Mouse (Mus musculus) stomach, embryonic 16.5 days (tissue): ENCODE measurements around the gene 1110004F10Rik. TPM values are rescaled to one million over a fixed set of nuclear protein-coding genes. Genes with fewer than 3 reads are reported as not detected.

ENCODE experiments used
- ATAC-seq: fragments of 200-750 bp; cut with Nextera tagmentation; 2 replicates; pipeline ENCODE4 v1.8.0; 2017; ENCODE audit warnings: moderate number of reproducible peaks, moderate TSS enrichment; ENCODE audit not compliant: insufficient read depth, low FRiP score
- H3K27ac ChIP-seq: fragments of 300-500 bp; sonication (generic); 2 replicates; pipeline ENCODE4 v1.5.1; 2014; ENCODE audit warnings: low read length
- H3K27me3 ChIP-seq: fragments of 300-500 bp; sonication (generic); 2 replicates; pipeline ENCODE4 v1.6.1; 2014; ENCODE audit warnings: low read length, control low read depth, mixed read lengths; ENCODE audit not compliant: control insufficient read depth, insufficient read depth
- H3K36me3 ChIP-seq: fragments of 300-500 bp; sonication (generic); 2 replicates; pipeline ENCODE4 v1.6.1; 2014; ENCODE audit warnings: low read length; ENCODE audit not compliant: control insufficient read depth, insufficient read depth
- H3K4me1 ChIP-seq: fragments of 300-500 bp; sonication (generic); 2 replicates; pipeline ENCODE4 v1.6.1; 2014; ENCODE audit warnings: low read length, control low read depth, mixed read lengths; ENCODE audit not compliant: control insufficient read depth, insufficient read depth
- H3K4me2 ChIP-seq: fragments of 300-500 bp; sonication (generic); 2 replicates; pipeline ENCODE4 v1.6.1; 2014; ENCODE audit warnings: low read depth, low read length, mixed read lengths
- H3K4me3 ChIP-seq: fragments of 300-500 bp; sonication (generic); replicated peaks from 2 replicates; pipeline ENCODE4 v1.5.1; 2014; ENCODE audit warnings: mild to moderate bottlenecking, low read length
- H3K9ac ChIP-seq: fragments of 300-500 bp; sonication (generic); 2 replicates; pipeline ENCODE4 v1.6.1; 2014; ENCODE audit warnings: low read length
- H3K9me3 ChIP-seq: fragments of 300-500 bp; sonication (generic); replicated peaks from 2 replicates; pipeline ENCODE4 v1.6.1; 2016; ENCODE audit warnings: low read length, control low read depth; ENCODE audit not compliant: control insufficient read depth
- WGBS: fragments of 180-500 bp; shearing (Covaris S2); extraction: QIAGEN DNeasy Blood & Tissue Kit; methylation state at CpG from one replicate; pipeline ENCODE4 v1.1.7; 2014; 5-methylcytosine and 5-hydroxymethylcytosine counted together
- polyA plus RNA-seq: library from polyadenylated mRNA; unstranded; fragments of >200 nt; fragmentation: Nextera tagmentation; extraction: Ambion mirVana; gene quantifications from 2 replicates; pipeline ENCODE4 v1.2.1, GENCODE M21; 2015

1110004F10Rik gene
- 221 and 222 TPM in 2 replicates for polyA plus RNA-seq

- Histone ChIP-seq H3K4me3 (peak within 1 kb of the TSS; percentile 54), H3K4me2 (peak within 1 kb of the TSS; percentile 100), H3K27ac (no peak within 1 kb of the TSS), H3K9ac (peak within 1 kb of the TSS; percentile 51), H3K36me3 (no peaks in the 10 kb centered on the region), H3K4me1 (peaks cover 10% of the 10 kb centered on the region; the same call in 1 of the 2 replicates), H3K27me3 (peaks cover 33% of the 10 kb centered on the region), H3K9me3 (no peaks in the 10 kb centered on the region)
- peak; percentile 18; the same call in 1 of the 2 replicates for ATAC-seq
- WGBS, result 2% methylated on average over 11 of the region's 11 CpGs
Observed at GRCm38 (mm10) chr7:116039196-116039537, at the start of gene 1110004F10Rik. 1110004F10Rik (plus strand) TSS chr7:116039397.

DNA sequence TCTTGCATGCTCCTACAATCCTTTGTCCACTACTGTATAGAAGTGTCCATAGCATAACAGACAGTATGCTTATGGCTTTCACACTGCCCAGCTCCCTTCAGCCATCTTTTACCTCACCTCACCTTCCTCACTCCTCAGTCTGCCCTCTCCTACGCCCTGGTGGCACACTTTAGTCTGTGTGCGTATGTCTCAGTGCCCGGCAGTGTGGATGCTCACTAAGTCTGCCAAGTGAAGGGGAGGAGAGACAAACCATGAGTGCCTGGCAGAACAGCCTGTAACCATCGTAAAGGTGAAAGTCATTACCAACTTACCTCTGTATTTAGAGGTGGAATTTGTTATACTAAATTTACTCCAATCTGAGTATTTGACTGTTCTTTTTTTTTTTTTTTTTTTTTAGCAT is 36.5 kb upstream of the 1110004F10Rik start:
- Histone ChIP-seq H3K27me3 (no peaks in the 10 kb centered on the region), H3K4me3 (no peak overlapping the region), H3K4me2 (no peak overlapping the region), H3K9ac (no peak overlapping the region), H3K27ac (no peak overlapping the region), H3K9me3 (no peaks in the 10 kb centered on the region), H3K4me1 (no peaks in the 10 kb centered on the region), H3K36me3 (no peaks in the 10 kb centered on the region)
- WGBS, result 90% methylated on average over 4 of the region's 4 CpGs
- ATAC-seq, result no peak

DNA sequence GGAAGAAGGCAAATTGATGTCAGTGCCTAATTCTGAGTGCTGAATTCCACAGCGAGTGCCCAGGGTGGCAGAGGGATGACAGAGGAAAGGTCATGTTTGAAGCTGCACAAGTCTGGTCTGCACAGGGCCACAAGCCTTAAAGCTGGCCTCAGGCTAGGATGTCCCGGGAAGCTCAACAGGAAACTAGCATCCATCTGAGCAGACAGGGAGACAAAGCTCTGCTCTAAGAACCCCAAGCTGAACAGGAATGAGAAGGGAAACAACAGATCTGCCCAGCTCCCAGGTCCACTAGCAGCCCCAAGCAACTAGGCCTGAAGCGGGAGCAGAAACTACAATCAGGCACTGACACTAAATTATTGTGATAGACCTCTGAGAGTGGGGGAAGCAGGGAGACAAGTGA is 9.2 kb upstream of the 1110004F10Rik start:
- no peaks in the 10 kb centered on the region for H3K9me3 ChIP-seq
- H3K27me3 ChIP-seq, result peaks cover 6% of the 10 kb centered on the region
- no peak overlapping the region for H3K9ac ChIP-seq
- no peak overlapping the region for H3K4me3 ChIP-seq
- no peak for ATAC-seq
- H3K4me1 ChIP-seq, result peaks cover 12% of the 10 kb centered on the region
- 74% methylated on average over 3 of the region's 3 CpGs for WGBS
- H3K27ac ChIP-seq, result no peak overlapping the region
- H3K36me3 ChIP-seq, result no peaks in the 10 kb centered on the region
- no peak overlapping the region; the same call in none of the 2 replicates for H3K4me2 ChIP-seq

DNA sequence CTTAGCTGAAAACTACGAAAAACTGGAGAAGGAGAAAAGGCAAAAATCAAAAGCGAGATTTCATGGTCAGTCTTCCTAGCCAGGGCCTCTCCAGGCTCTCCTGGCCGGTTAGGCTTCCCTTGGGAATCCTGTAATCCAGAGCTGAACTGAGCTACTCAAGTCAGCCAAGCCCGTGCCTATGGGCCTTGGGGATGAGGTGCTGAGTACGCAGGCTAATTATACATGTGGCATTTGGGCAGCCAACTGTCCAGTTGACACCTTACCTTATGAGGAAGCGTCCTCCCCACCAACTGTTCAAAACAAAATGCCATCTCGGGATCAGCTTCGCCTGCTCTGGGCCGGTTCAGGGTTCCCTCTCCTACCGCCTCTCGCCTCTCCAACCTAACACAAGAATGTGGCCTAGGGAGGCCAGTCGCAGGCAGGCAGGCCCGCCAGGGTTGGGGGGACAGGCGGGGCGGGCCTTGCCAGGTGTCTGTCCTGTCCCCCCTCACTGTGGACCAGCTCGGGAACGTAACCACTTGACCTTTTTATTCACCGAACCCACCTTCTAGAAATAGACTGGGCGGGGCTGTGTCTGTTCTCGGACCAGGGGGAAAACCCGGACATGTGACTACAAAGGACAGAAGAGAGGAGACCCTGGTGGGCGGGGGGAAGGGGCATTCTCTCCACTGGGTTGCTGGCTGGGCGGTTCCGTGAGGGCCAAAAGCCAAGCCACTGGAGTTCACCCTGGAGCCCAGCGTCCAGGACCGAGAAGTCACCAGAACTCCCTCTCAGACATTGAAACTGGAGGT is 8.4 kb upstream of the 1110004F10Rik start:
- ATAC-seq, result no peak
- H3K27ac ChIP-seq, result peak overlapping the region; percentile 85
- H3K4me1 ChIP-seq, result peaks cover 12% of the 10 kb centered on the region
- H3K9me3 ChIP-seq, result no peaks in the 10 kb centered on the region
- peak overlapping the region; percentile 87 for H3K9ac ChIP-seq
- 38% methylated on average over 26 of the region's 26 CpGs for WGBS
- peak overlapping the region; percentile 63 for H3K4me3 ChIP-seq
- peaks cover 14% of the 10 kb centered on the region for H3K27me3 ChIP-seq
- peak overlapping the region; percentile 98 for H3K4me2 ChIP-seq
- no peaks in the 10 kb centered on the region for H3K36me3 ChIP-seq

DNA sequence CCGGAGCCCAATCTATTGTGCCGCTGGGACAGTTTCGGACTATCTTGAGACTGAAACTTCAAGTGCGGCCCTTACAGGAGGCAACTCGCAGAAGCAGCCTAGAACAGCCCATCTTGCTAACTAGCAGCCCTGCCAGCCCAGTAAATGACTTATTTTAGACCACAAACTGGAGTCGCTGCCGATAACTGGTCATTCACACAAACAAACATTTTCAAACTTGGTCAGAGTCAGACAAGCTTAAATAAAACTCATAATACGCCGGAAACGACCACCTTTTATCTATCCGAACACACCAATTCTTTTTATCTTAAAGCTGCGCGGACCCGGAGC is 7.8 kb upstream of the 1110004F10Rik start:
- WGBS, result 2% methylated on average over 14 of the region's 14 CpGs
- peak overlapping the region; percentile 87 for H3K9ac ChIP-seq
- no peaks in the 10 kb centered on the region for H3K9me3 ChIP-seq
- peak overlapping the region; percentile 63 for H3K4me3 ChIP-seq
- no peaks in the 10 kb centered on the region for H3K36me3 ChIP-seq
- peaks cover 12% of the 10 kb centered on the region for H3K4me1 ChIP-seq
- H3K27ac ChIP-seq, result peak overlapping the region; percentile 85
- no peak for ATAC-seq
- peaks cover 19% of the 10 kb centered on the region for H3K27me3 ChIP-seq
- H3K4me2 ChIP-seq, result peak overlapping the region; percentile 98

DNA sequence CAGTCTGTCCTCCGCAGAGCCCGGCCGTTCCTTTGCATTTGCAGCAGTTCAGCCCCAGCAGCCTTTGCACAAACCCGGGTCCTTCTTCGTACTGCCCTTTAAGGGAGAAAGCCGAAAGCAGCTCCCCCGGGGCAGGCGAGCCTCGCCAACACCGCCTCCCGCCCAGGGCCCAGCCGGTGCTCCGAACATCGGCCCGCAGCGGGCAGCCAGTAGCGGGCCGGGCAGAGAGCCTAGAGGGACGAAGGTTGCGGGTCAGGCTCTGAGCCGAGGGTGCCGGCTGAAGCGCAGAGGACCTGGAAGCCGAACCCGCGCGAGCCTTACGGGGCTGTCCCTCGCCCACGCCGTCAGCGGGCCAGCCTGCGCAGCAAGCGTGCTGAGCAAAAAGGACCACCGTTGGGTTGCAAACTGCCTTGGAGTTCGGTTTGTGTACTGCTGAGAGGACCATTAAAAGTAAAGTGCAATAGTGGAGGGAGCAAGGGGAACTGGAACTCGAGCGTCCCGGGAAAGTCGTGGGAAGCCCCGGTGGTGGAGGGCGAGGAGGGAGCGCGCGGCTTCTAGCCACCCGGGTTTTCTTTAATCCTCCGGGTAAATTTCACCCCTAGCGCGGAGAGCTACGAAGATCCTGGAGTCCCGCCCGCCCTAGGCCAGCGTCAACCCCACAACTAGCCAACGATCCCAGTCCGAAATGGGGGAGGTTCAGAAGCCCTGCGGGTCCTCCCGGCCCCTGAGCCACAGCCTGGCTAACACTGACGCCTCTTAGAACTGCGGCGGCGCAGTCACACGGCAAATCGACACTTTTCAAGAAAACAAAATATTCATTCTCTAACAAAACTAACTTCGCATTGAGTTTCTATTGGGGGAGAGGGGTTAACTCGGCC is 7.2 kb upstream of the 1110004F10Rik start:
- peaks cover 25% of the 10 kb centered on the region for H3K27me3 ChIP-seq
- under 1% methylated on average over 65 of the region's 65 CpGs for WGBS
- H3K4me1 ChIP-seq, result peaks cover 12% of the 10 kb centered on the region
- H3K9me3 ChIP-seq, result no peaks in the 10 kb centered on the region
- peak; percentile 68 for ATAC-seq
- H3K4me2 ChIP-seq, result peak overlapping the region; percentile 98
- peak overlapping the region; percentile 63 for H3K4me3 ChIP-seq
- peak overlapping the region; percentile 87 for H3K9ac ChIP-seq
- no peaks in the 10 kb centered on the region for H3K36me3 ChIP-seq
- H3K27ac ChIP-seq, result peak overlapping the region; percentile 85

- ATAC-seq, result 0 out of 2 replicates have a peak, but pooled peaks have one; percentile 21
- under 1% methylated on average over 11 of the region's 11 CpGs for WGBS
- peak overlapping the region; percentile 63 for H3K4me3 ChIP-seq
- H3K27ac ChIP-seq, result peak overlapping the region; percentile 85
- H3K4me2 ChIP-seq, result peak overlapping the region; percentile 98
- H3K4me1 ChIP-seq, result peaks cover 12% of the 10 kb centered on the region
- H3K36me3 ChIP-seq, result no peaks in the 10 kb centered on the region
- no peaks in the 10 kb centered on the region for H3K9me3 ChIP-seq
- H3K9ac ChIP-seq, result peak overlapping the region; percentile 87
- peaks cover 30% of the 10 kb centered on the region for H3K27me3 ChIP-seq
Observed at GRCm38 (mm10) chr7:116032596-116033307, 6.4 kb upstream of the 1110004F10Rik start.

DNA sequence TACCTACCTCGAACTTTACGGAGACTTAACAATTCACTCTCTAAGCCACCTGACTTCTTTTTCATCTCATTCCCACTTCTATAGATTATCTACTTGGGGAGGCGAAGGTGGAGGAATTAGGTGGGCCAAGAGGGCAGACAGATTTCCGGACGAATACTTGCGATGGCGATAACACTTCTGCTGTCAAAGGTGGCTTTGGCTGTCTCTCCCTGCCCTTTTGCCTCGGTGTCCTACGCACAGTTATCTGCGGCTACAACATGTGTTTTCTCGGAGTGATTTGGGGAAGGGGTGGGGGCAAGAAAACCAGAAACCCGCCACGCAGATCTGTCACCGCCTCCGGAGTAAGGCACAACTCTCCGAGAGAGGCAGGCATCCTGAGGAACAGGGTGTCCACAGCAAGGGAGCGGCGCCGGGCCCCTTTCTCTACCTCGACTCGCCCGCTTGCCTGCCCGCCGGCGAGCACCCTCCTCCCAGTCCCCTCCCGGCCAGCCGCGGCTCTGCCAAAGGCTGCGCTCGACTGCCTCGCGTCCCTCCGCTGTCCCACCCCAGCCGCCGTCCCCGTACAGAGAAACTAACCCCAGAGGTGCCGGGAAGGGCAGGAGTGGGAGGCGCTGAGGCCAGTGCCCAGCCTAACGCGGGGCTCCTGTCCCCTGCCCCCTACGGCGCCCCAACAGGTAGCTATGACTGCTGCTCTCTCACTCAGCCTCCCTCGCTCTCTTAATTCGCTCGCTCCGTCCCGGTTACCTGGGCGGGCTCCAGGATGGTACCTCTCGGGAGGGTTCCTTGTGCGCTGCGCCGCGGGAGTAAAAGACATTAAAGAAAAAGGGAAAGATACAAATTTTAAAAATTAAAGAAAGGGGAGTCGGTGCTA is 5.6 kb upstream of the 1110004F10Rik start:
- no peaks in the 10 kb centered on the region for H3K36me3 ChIP-seq

More for the DNA sequence above, 5.6 kb upstream of the 1110004F10Rik start:
- Histone ChIP-seq H3K4me3 (peak overlapping the region; percentile 63), H3K4me2 (peak overlapping the region; percentile 98), H3K27me3 (peaks cover 30% of the 10 kb centered on the region), H3K9ac (peak overlapping the region; percentile 77), H3K9me3 (no peaks in the 10 kb centered on the region), H3K27ac (peak overlapping the region; percentile 83), H3K4me1 (peaks cover 12% of the 10 kb centered on the region)
- peak; percentile 51 for ATAC-seq
- WGBS, result under 1% methylated on average over 54 of the region's 54 CpGs
